ENCODE assay signal across 9 mouse cellular contexts in the genomic region with DNA sequence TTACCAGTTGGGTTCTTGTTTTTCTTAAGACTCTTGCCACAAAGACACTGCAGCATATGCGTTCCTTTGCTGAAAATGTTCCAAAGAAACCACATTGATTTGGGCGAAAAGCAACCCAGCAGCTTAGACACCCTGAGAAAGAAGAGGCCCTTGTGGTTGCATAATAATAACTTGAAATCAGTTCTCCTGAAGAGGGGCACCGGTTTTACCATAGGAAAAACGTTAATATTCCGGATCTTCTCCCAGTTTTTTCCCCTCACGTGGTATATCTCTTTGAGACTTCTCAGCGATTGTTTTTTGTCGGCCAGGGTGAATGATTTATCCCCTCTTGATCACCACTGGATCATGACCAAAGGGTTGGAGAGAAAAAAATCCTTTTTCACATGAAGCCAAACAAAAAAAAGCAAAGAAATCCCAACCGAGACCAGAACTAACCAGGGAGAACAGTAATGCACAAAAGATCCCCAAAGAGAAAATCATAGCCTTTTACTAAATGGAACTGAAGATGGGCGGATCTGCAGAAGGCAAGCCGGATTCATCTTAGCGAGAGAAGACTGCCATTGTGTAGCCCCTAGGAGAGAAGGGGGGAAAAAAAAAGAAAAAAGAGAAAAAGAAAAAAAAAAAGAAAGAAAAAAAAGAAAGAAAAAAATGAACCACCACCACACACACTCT. TPM values are rescaled to one million over a fixed set of nuclear protein-coding genes. Genes with fewer than 3 reads are reported as not detected.
DNase-seq lines count a peak whose midpoint lies in the region; ATAC-seq lines count a peak whose summit lies in the region.
"Had no signal": no experiment of that assay in that cellular context is flagged by ENCODE, and none has a peak within 500 bp of the region (broad histone marks: within the 10 kb centered on the region; RNA-seq: fewer than 3 reads in every experiment).

TSS of gene Fgf14 (minus strand) at position 622 of the 672 bp plus-strand sequence.

- peaks cover 22% of the 10 kb centered on the region for H3K27me3 ChIP-seq in forebrain, embryonic 10.5 days (ENCODE audit: poor library complexity, severe bottlenecking)
- no peaks in the 10 kb centered on the region for H3K27me3 ChIP-seq in neural tube, embryonic 15.5 days (replicated peaks)

- peaks cover 39% of the 10 kb centered on the region for H3K4me1 ChIP-seq in forebrain, embryonic 10.5 days
- peaks cover 14% of the 10 kb centered on the region for H3K4me1 ChIP-seq in neural tube, embryonic 15.5 days

- peak within 1 kb of the TSS; percentile 64 for H3K9ac ChIP-seq in neural tube, embryonic 15.5 days (replicated peaks)

- peak; percentile 3; the same call in 1 of the 2 replicates for ATAC-seq in neural tube, embryonic 15.5 days (ENCODE audit: low FRiP score)
- ATAC-seq in inflammation-experienced regulatory T-cells, adult 6 months, result no peak

- DNase-seq in layer of hippocampus, adult 8-10 months (ENCODE audit: low spot score in 2 of 2), result no peak
- no peak for DNase-seq in layer of hippocampus, adult 11-12 months (ENCODE audit: low spot score)
- DNase-seq in forebrain, embryonic 10.5 days (ENCODE audit: extremely low spot score, low spot score), result no peak
- no peak for DNase-seq in layer of hippocampus, postnatal 25 days (ENCODE audit: extremely low spot score in 1 of 2, low spot score in 1 of 2)
- no peak for DNase-seq in gastrocnemius, adult 8-10 months (ENCODE audit: low spot score in 2 of 2)
- no peak for DNase-seq in adrenal gland, postnatal 4 days (ENCODE audit: low spot score in 2 of 2)
- DNase-seq: kidney, adult 8-10 months had no signal

- WGBS in forebrain, embryonic 10.5 days, result 11% methylated on average over 12 of the region's 12 CpGs
- 3% methylated on average over 12 of the region's 12 CpGs for WGBS in neural tube, embryonic 15.5 days

- peak within 1 kb of the TSS; percentile 84 for H3K4me2 ChIP-seq in neural tube, embryonic 15.5 days

- H3K4me3 ChIP-seq in forebrain, embryonic 10.5 days, result peak within 1 kb of the TSS; percentile 57
- peak within 1 kb of the TSS; percentile 57 for H3K4me3 ChIP-seq in neural tube, embryonic 15.5 days (replicated peaks)

- no peaks in the 10 kb centered on the region for H3K36me3 ChIP-seq in forebrain, embryonic 10.5 days (replicated peaks)
- H3K36me3 ChIP-seq in neural tube, embryonic 15.5 days, result no peaks in the 10 kb centered on the region

- peak within 1 kb of the TSS; percentile 81 for H3K27ac ChIP-seq in forebrain, embryonic 10.5 days
- H3K27ac ChIP-seq in neural tube, embryonic 15.5 days (replicated peaks), result peak within 1 kb of the TSS; percentile 82

- no peaks in the 10 kb centered on the region for H3K9me3 ChIP-seq in forebrain, embryonic 10.5 days
- no peaks in the 10 kb centered on the region for H3K9me3 ChIP-seq in neural tube, embryonic 15.5 days (replicated peaks)

RNA-seq across cellular contexts. Expression of gene Fgf14, which starts in this region (rescaled TPM):
- 10 to 100 TPM; 34.3 to 40.2 (median 36.7) TPM for total RNA-seq in layer of hippocampus, adult 8-10 months (2022)
- polyA plus RNA-seq in forebrain, embryonic 10.5 days (2016; fragmentation: Nextera tagmentation; extraction: Ambion mirVana), result 2.5 and 2.9 TPM in 2 replicates
- total RNA-seq in layer of hippocampus, postnatal 25 days (2021), result 10 to 100 TPM; 32.4 to 36.9 TPM
- 32.4 and 33.4 TPM in 2 replicates for polyA plus RNA-seq in neural tube, embryonic 15.5 days (2015; fragmentation: Nextera tagmentation; extraction: Ambion mirVana)
- total RNA-seq in gastrocnemius, adult 8-10 months (2022), result under 1 TPM in 1 of 4 experiments, not detected in 3; 0.07 TPM
- not detected for polyA plus RNA-seq in inflammation-experienced regulatory T-cells, adult 6 months (2017; shearing (Covaris generic))
- 1 to 10 TPM; 1.9 to 2.4 TPM for total RNA-seq in adrenal gland, postnatal 4 days (2021)

Comparison
In these comparisons a context has a peak if more than half of its experiments do, and no peak if none do; other contexts are left out.
1. RNA of gene Fgf14 (total RNA-seq): 34.3 to 40.2 TPM in layer of hippocampus, adult 8-10 months and 32.4 to 36.9 TPM in layer of hippocampus, postnatal 25 days; 1.9 to 2.4 TPM in adrenal gland, postnatal 4 days and 0.07 TPM in gastrocnemius, adult 8-10 months; every median in the first group is over 4 times any median in the second.